ENCODE assay signal across 12 mouse cellular contexts in the genomic region with DNA sequence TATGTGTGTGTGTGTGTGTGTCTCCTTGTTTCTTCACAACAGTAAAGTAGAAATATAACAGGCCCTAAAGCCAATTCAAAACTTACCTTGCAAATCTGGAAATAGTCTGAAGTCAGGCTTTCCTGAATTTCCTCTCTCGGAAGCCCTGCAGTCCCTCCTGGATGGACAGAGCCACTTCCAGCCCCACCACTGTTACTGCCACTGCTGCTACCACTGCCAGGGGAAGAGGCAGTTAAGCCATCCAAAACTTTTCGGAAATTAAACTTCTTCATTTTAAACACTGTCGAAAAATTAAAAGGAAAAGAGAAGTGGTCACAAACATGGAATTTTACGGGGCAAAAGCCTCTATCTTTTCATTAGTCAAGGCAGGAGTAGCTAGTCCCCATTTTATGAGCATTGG. TPM values are rescaled to one million over a fixed set of nuclear protein-coding genes. Genes with fewer than 3 reads are reported as not detected.
DNase-seq lines count a peak whose midpoint lies in the region; ATAC-seq lines count a peak whose summit lies in the region.
"Had no signal": no experiment of that assay in that cellular context is flagged by ENCODE, and none has a peak within 500 bp of the region (broad histone marks: within the 10 kb centered on the region; RNA-seq: fewer than 3 reads in every experiment).

No protein-coding gene starts in this region.

- peaks cover 8% of the 10 kb centered on the region for H3K4me1 ChIP-seq in kidney, embryonic 16.5 days (ENCODE audit: insufficient read depth, low read length)
- peaks cover 8% of the 10 kb centered on the region; the same call in 1 of the 2 replicates for H3K4me1 ChIP-seq in hindbrain, embryonic 14.5 days (replicated peaks; ENCODE audit: control insufficient read depth, insufficient read depth, low read length)
- peaks cover 13% of the 10 kb centered on the region for H3K4me1 ChIP-seq in neural tube, embryonic 13.5 days (replicated peaks)

- peak; percentile 33 for DNase-seq in cerebellum, adult 11-12 months
- DNase-seq in kidney, postnatal 14 days, result no peak
- DNase-seq in hindbrain, embryonic 14.5 days (ENCODE audit: low spot score), result no peak
- DNase-seq: embryo, embryonic 11 days; kidney, adult 11 months; liver, embryonic 13.5 days; lung, postnatal 36 days had no signal

- WGBS in kidney, embryonic 16.5 days, result 51% methylated on average over 4 of the region's 4 CpGs
- WGBS in hindbrain, embryonic 14.5 days, result 55% methylated on average over 4 of the region's 4 CpGs
- WGBS in neural tube, embryonic 13.5 days, result 42% methylated on average over 4 of the region's 4 CpGs

- no peak for ATAC-seq in cerebellum, adult (ENCODE audit: insufficient number of reproducible peaks, low FRiP score, low TSS enrichment)
- ATAC-seq in kidney, embryonic 16.5 days (ENCODE audit: low FRiP score, low TSS enrichment), result no peak
- ATAC-seq in hindbrain, embryonic 14.5 days (ENCODE audit: low FRiP score), result no peak
- no peak for ATAC-seq in neural tube, embryonic 13.5 days (ENCODE audit: low read depth)
- no peak for ATAC-seq in CD4-positive, CD25-positive, alpha-beta regulatory T cell, adult 4 months
- no peak for ATAC-seq in inflammation-experienced regulatory T-cells, adult 6 months

- H3K9ac ChIP-seq in kidney, embryonic 16.5 days (replicated peaks; ENCODE audit: low read length), result no peak overlapping the region
- peak overlapping the region; percentile 79 for H3K9ac ChIP-seq in hindbrain, embryonic 14.5 days
- peak overlapping the region; percentile 73; the same call in 1 of the 2 replicates for H3K9ac ChIP-seq in neural tube, embryonic 13.5 days
- H3K9ac ChIP-seq: liver, embryonic 13.5 days had no signal

- H3K36me3 ChIP-seq in kidney, embryonic 16.5 days (ENCODE audit: insufficient read depth, low read length), result no peaks in the 10 kb centered on the region
- H3K36me3 ChIP-seq in hindbrain, embryonic 14.5 days (replicated peaks; ENCODE audit: control insufficient read depth, insufficient read depth), result 0 out of 2 replicates have a peak, but pooled peaks cover 5% of the 10 kb centered on the region
- no peaks in the 10 kb centered on the region for H3K36me3 ChIP-seq in neural tube, embryonic 13.5 days
- H3K36me3 ChIP-seq: liver, embryonic 13.5 days had no signal

- H3K4me3 ChIP-seq in kidney, embryonic 16.5 days (ENCODE audit: low read length), result no peak overlapping the region; the same call in 1 of the 2 replicates
- H3K4me3 ChIP-seq in hindbrain, embryonic 14.5 days (replicated peaks; ENCODE audit: low read length), result peak overlapping the region; percentile 69
- peak overlapping the region; percentile 64 for H3K4me3 ChIP-seq in neural tube, embryonic 13.5 days

- H3K27me3 ChIP-seq in kidney, embryonic 16.5 days (ENCODE audit: insufficient read depth, low read length), result peaks cover 6% of the 10 kb centered on the region; the same call in 1 of the 2 replicates
- no peaks in the 10 kb centered on the region; the same call in 1 of the 2 replicates for H3K27me3 ChIP-seq in hindbrain, embryonic 14.5 days (ENCODE audit: control insufficient read depth, insufficient read depth, low read length)
- H3K27me3 ChIP-seq in neural tube, embryonic 13.5 days, result no peaks in the 10 kb centered on the region

- H3K9me3 ChIP-seq in kidney, embryonic 16.5 days (ENCODE audit: low read length), result no peaks in the 10 kb centered on the region
- H3K9me3 ChIP-seq in hindbrain, embryonic 14.5 days (ENCODE audit: control insufficient read depth, low read length), result no peaks in the 10 kb centered on the region
- no peaks in the 10 kb centered on the region for H3K9me3 ChIP-seq in neural tube, embryonic 13.5 days
- H3K9me3 ChIP-seq: liver, embryonic 13.5 days had no signal

- no peak overlapping the region for H3K27ac ChIP-seq in kidney, embryonic 16.5 days (ENCODE audit: low read length)
- H3K27ac ChIP-seq in hindbrain, embryonic 14.5 days, result no peak overlapping the region
- no peak overlapping the region for H3K27ac ChIP-seq in neural tube, embryonic 13.5 days (replicated peaks)
- H3K27ac ChIP-seq: liver, embryonic 13.5 days had no signal

- peak overlapping the region; percentile 99; the same call in 1 of the 2 replicates for H3K4me2 ChIP-seq in kidney, embryonic 16.5 days (replicated peaks; ENCODE audit: low read depth, low read length)
- H3K4me2 ChIP-seq in hindbrain, embryonic 14.5 days (replicated peaks), result peak overlapping the region; percentile 70
- H3K4me2 ChIP-seq in neural tube, embryonic 13.5 days, result peak overlapping the region; percentile 72

RNA-seq across cellular contexts. Expression of a gene that starts 1.3 kb away (rescaled TPM):
- polyA plus RNA-seq in kidney, embryonic 16.5 days (2015; fragmentation: Nextera tagmentation; extraction: Ambion mirVana), result 1.5 and 4.0 TPM in 2 replicates
- 18.7 and 21.1 TPM in 2 replicates for polyA plus RNA-seq in hindbrain, embryonic 14.5 days (2014; fragmentation: Nextera tagmentation; extraction: Ambion mirVana)
- polyA plus RNA-seq in neural tube, embryonic 13.5 days (2015; fragmentation: Nextera tagmentation; extraction: Ambion mirVana), result 9.5 and 11.0 TPM in 2 replicates
- under 1 TPM in 1 of 2 experiments, not detected in 1; 0.26 TPM for polyA plus RNA-seq in CD4-positive, CD25-positive, alpha-beta regulatory T cell, adult 4 months (2017; shearing (Covaris generic))
- under 1 TPM in 1 of 3 experiments, not detected in 2; 0.15 TPM for polyA plus RNA-seq in inflammation-experienced regulatory T-cells, adult 6 months (2017; shearing (Covaris generic))
